Mouse (Mus musculus) ovary, postnatal 14 days (tissue): Measurements from ENCODE around the gene Gm14322.
A peak's percentile ranks its signal among the peaks of the same experiment; 100 is the strongest.
"Not testable (repeated sequence)": the region's sequence is repeated elsewhere in the genome, so short reads cannot be mapped to it uniquely, and the experiment has no call there.

Experiments used
- DNase-seq: peaks from one replicate; pipeline ENCODE4 v3.0.0; 2022; ENCODE audit warnings: low spot score

The Gm14322 gene

DNA sequence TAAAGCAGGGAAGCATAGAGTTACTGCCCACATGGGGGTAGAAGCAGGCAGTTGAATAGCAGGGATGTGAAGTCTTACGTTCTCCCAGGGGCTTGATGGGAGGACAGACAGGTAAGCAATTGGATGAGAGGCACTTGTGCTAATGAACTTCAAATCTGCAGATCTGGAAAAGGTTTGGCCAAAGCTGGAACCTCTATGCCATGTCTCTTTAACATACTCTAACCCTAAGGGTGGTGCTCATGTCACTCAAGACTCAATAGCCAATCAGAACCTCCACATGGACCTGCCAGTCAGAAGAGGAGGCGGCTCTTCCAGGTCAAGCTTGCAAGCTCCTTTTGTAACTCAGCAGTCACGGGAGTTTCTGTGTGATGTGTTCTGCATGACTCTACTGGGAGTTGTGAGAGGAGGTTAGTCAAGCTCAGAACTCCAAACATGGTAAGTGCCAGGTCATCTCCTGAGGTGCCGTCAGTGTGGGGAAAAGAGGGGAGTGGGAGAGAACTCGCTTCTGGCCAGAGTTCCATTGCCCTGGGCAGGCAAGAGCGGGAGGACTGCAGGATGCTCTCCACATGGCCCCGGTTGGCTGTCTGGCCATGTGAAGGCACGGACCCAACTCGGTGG, at the start of gene Gm14322:
TSS of gene Gm14322 (plus strand) at position 348 of the 618 bp plus-strand sequence.
- peak; percentile 25 for DNase-seq

- DNase-seq, result not testable (repeated sequence)
Measured at GRCm38 (mm10) chr2:177741487-177741886, 17.6 kb upstream of the Gm14322 start.

GRCm38 (mm10) chr2:177787351-177787750, 28.3 kb downstream of the Gm14322 start:
- DNase-seq, result not testable (repeated sequence)

GRCm38 (mm10) chr2:177806170-177806569, 47.1 kb downstream of the Gm14322 start:
- DNase-seq, result not testable (repeated sequence)
